Mouse (Mus musculus): ENCODE results near the gene Ifna5.

DNA sequence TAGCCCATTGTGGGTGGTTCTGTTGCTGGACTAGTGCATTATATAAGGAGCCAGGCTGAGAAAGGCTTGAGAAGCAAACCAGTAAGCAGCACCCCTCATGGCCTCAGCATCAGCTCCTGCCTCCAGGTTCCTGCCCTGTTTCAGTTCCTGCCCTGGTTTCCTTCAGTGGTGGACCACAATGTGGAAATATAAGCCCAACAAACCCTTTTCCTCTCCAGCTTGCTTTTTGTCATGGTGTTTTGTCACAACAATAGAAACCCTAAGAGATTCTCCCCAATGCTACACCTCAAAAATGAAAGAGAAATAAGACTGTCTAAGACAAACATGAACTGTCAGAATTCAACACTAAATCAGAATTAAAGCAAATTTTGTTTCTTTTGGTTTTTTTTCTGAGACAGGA is 23.9 kb downstream of the Ifna5 start:
- TF ChIP-seq CTCF (IDR thresholded peaks at IDR 0.05; ENCODE audit: insufficient read depth, low read depth, low read length) (no peak), POLR2A (IDR thresholded peaks at IDR 0.05; ENCODE audit: insufficient read depth, low read depth, low read length) (no peak)
